Comparison of ENCODE assay signal across 10 mouse cellular contexts in the genomic region with DNA sequence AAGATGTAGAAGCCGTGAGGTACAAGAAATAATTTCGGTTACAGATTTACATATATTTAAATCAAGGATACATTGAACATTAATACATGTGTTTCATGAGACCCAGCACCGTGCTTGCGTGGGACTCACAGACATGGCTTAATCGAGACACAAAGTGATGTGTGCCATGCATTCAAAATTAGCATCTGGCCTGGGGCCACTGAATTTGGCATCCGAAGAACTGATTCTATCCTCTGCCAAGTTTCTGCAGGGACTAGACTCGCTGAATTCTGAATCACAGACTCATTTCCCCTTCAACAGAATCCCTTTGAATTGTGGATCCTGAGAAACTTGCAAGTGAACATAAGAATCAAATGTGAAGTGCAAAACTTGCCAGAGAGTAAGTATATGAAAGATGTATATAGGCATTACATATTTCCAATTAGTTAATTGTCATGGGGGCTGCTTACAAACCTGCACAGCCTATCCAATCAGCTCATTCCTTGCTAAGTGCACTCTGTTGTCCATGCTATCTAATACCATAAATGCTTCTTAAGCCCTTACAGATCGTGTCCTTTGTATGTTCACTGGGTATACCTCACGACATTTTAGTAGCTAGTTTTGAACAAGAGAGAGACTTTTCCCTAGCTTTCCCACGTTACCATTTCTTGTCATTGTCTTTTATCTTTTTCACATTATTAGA.
A peak's percentile ranks its signal among the peaks of the same experiment; 100 is the strongest.
DNase-seq lines count a peak whose midpoint lies in the region; ATAC-seq and TF ChIP-seq lines count a peak whose summit lies in the region.
"Had no signal": no experiment of that assay in that cellular context is flagged by ENCODE, and none has a peak within 500 bp of the region (broad histone marks: within the 10 kb centered on the region; RNA-seq: fewer than 3 reads in every experiment).

No protein-coding gene starts in this region.

- ATAC-seq in hindbrain, postnatal 0 days: peak; percentile 88

- H3K27me3 ChIP-seq in hindbrain, postnatal 0 days (ENCODE audit: insufficient read depth, low read length): no peaks in the 10 kb centered on the region
- H3K27me3 ChIP-seq: liver, embryonic 15.5 days had no signal

- H3K9ac ChIP-seq in hindbrain, postnatal 0 days (replicated peaks; ENCODE audit: low read length): no peak overlapping the region
- H3K9ac ChIP-seq: liver, embryonic 15.5 days had no signal

- no peak for TF ChIP-seq CTCF in hindbrain, postnatal 0 days (IDR thresholded peaks at IDR 0.05; ENCODE audit: low read depth)

- H3K4me2 ChIP-seq in hindbrain, postnatal 0 days (ENCODE audit: low read depth, low read length): no peak overlapping the region
- H3K4me2 ChIP-seq: liver, embryonic 15.5 days had no signal

- intact Hi-C loops in left cerebral cortex, postnatal 4 days (cut with DNase I): no loop called here

- WGBS in hindbrain, postnatal 0 days: 43% methylated on average over 10 of the region's 10 CpGs

- H3K4me3 ChIP-seq in hindbrain, postnatal 0 days (ENCODE audit: low read length): no peak overlapping the region
- H3K4me3 ChIP-seq: liver, embryonic 15.5 days had no signal

- H3K9me3 ChIP-seq in hindbrain, postnatal 0 days (ENCODE audit: low read length): no peaks in the 10 kb centered on the region
- H3K9me3 ChIP-seq: G1E; liver, embryonic 15.5 days had no signal

- DNase-seq in brain, adult 2 months (ENCODE audit: low read depth, low spot score): peak; percentile 77
- peak; percentile 6 for DNase-seq in cerebellum, adult 9-11 months
- DNase-seq in hindbrain, postnatal 0 days (ENCODE audit: low spot score): peak; percentile 86
- peak; percentile 80 for DNase-seq in left cerebral cortex, postnatal 4 days
- no peak for DNase-seq in embryo, embryonic 10 days (ENCODE audit: low spot score)
- DNase-seq in yolk sac, embryonic 10.5 days (ENCODE audit: low spot score): no peak
- no peak for DNase-seq in kidney, postnatal 14 days
- DNase-seq in embryo, embryonic 10.5 days (ENCODE audit: low spot score): no peak

- no peaks in the 10 kb centered on the region for H3K36me3 ChIP-seq in hindbrain, postnatal 0 days (ENCODE audit: insufficient read depth, low read length)
- H3K36me3 ChIP-seq: G1E; liver, embryonic 15.5 days had no signal

- no peak overlapping the region for H3K27ac ChIP-seq in hindbrain, postnatal 0 days
- H3K27ac ChIP-seq: liver, embryonic 15.5 days had no signal

- H3K4me1 ChIP-seq in hindbrain, postnatal 0 days (ENCODE audit: insufficient read depth, low read length): no peaks in the 10 kb centered on the region
- H3K4me1 ChIP-seq: liver, embryonic 15.5 days had no signal

Comparison
In these comparisons a context has a peak if more than half of its experiments do, and no peak if none do; other contexts are left out.
1. DNase-seq: peak in brain, adult 2 months (single experiment), cerebellum, adult 9-11 months (single experiment), hindbrain, postnatal 0 days (single experiment) and left cerebral cortex, postnatal 4 days (single experiment); none in embryo, embryonic 10 days (single experiment), yolk sac, embryonic 10.5 days (single experiment), kidney, postnatal 14 days (single experiment) and embryo, embryonic 10.5 days (single experiment).